Mouse (Mus musculus): ENCODE measurements around the gene Sppl2c. TPM values are rescaled to one million over a fixed set of nuclear protein-coding genes. Genes with fewer than 3 reads are reported as not detected.

The Sppl2c gene
- polyA plus RNA-seq (2012; rRNA removed) = not detected in 2 replicates

DNA sequence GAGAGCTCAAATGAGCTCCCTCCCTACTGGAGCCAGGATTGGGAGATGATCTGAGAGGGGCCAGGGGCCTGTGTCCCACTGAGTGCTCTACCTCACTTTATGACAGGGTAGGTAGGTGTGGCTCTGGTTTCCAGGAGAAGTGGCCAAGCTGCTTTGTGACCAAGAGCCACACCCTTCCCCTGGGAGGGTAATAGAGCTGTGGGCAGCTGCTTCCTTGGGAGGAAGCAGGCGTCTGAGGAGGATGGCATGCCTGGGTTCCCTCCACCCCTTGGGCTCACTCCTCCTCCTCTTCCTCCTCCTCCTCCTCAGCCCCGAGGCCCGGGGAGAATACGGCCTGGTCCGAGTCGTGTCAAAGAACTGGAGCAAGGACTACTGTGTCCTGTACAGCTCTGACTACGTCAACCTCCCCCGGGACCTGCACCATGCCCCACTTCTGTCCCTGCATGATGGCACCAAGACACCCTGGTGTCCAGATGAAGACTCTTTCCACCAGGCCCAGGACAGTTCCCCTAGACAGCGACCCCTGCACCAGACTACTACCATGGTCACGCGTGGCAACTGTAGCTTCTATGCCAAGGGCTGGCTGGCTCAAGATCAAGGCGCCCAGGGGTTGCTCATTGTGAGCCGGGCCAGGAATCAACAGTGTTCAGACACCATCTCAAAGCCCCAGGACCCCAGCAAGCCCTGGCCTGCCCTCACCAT, at the start of gene Sppl2c:
Gene Sppl2c (plus strand): TSS at position 193 of the 702 bp plus-strand sequence.

DNA sequence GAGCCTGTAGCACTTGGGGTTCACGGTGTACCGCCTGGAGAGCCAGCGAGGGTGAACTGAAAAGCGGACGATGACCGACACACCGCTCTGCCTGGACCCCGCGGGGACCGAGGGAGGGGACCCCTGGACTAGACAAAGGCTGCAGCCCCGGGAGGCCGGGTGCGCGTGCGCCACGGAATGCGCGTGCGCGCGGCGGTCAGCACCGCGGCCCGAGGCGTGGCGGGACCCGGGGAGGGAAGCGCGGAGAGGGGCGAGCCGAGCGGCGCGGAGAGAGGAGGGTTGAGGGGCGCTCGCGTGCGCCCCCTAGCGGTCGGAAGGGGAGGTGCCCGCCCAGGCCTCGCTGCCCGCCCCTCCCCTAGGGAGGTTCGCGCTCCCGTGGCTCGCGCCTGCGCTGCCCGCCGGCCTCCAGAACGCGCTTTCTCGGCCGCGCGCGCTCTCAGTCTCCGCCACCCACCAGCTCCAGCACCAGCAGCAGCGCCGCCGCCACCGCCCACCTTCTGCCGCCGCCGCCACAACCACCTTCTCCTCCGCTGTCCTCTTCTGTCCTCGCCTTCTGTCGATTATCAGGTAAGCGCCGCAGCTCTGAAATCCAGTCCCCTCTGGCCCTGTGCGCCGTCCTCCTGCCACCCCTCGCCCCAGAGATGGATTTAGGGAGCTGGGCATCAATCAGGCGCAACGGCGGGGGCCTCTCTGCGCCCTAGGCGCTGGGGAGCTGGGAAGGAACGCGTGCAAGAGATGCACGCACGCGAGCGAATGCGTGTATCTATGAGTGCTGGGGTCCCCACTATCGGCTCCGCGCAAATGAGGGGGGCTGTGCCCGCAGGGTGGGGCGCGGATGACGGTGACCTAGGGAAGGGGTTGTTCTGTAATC, 45.1 kb downstream of the Sppl2c start, which contains the start of gene Mapt:
Gene Mapt (plus strand): TSS at position 350 of the 871 bp plus-strand sequence.

Other genes starting within 250 kb of the Sppl2c start
- gene Nsf, start 232.3 kb upstream of the Sppl2c start, polyA plus RNA-seq (2012; rRNA removed) = 28.1 and 36.9 TPM in 2 replicates
- 10.6 and 13.8 TPM in 2 replicates for gene Arf2, start 219.6 kb upstream of the Sppl2c start, polyA plus RNA-seq (2012; rRNA removed)
- 2.9 and 3.2 TPM in 2 replicates for gene Crhr1, start 53.5 kb upstream of the Sppl2c start, polyA plus RNA-seq (2012; rRNA removed)
- 1.3 and 2.2 TPM in 2 replicates for gene Mapt, start 45.1 kb downstream of the Sppl2c start, polyA plus RNA-seq (2012; rRNA removed)